Mouse (Mus musculus) MEL (cell line): ENCODE measurements around the gene Col23a1. TPM values are rescaled to one million over a fixed set of nuclear protein-coding genes. Genes with fewer than 3 reads are reported as not detected.

Source experiments
- DNase-seq: peaks from one replicate; pipeline ENCODE4 v3.0.0; 2011; ENCODE audit warnings: low read depth, low spot score
- H3K27ac ChIP-seq: 2 replicates; pipeline ENCODE4 v1.5.1; 2012; ENCODE audit warnings: low read depth, mild to moderate bottlenecking, control low read depth, low read length, moderate library complexity; ENCODE audit not compliant: control insufficient read depth
- H3K27me3 ChIP-seq, 2 experiments: fragments of 150-350 bp in 1 of 2; sonication (generic) in 1 of 2; 2 replicates each; pipeline ENCODE4 v1.6.1; 2012; ENCODE audit warnings: low read length in 2 of 2, mild to moderate bottlenecking in 2 of 2, improper control_type of control experiment in 1 of 2, moderate library complexity in 1 of 2; ENCODE audit not compliant: insufficient read depth in 2 of 2, control insufficient read depth in 1 of 2
- H3K36me3 ChIP-seq, 2 experiments: 2 replicates each; pipeline ENCODE4 v1.6.1; 2012 to 2014; ENCODE audit warnings: low read length in 2 of 2, improper control_type of control experiment in 1 of 2, inconsistent platforms in 1 of 2, mild to moderate bottlenecking in 1 of 2; ENCODE audit not compliant: insufficient read depth in 2 of 2, control insufficient read depth in 1 of 2
- H3K4me1 ChIP-seq, 2 experiments: fragments of 150-350 bp in 1 of 2; sonication (generic) in 1 of 2; 2 replicates each; pipeline ENCODE4 v1.6.1; 2012; ENCODE audit warnings: low read length in 2 of 2, improper control_type of control experiment in 1 of 2, mild to moderate bottlenecking in 1 of 2; ENCODE audit not compliant: insufficient read depth in 2 of 2, control insufficient read depth in 1 of 2
- H3K4me3 ChIP-seq, 2 experiments: fragments of 150-350 bp in 1 of 2; sonication (generic) in 1 of 2; 2 replicates each; pipeline ENCODE4 v1.5.1; 2012; ENCODE audit warnings: low read depth in 2 of 2, low read length in 2 of 2, mild to moderate bottlenecking in 2 of 2, moderate library complexity in 2 of 2, control low read depth in 1 of 2, improper control_type of control experiment in 1 of 2; ENCODE audit not compliant: control insufficient read depth in 1 of 2, insufficient read depth in 1 of 2
- H3K79me2 ChIP-seq: 2 replicates; pipeline ENCODE4 v1.6.1; 2012; ENCODE audit warnings: mild to moderate bottlenecking, low read length, moderate library complexity; ENCODE audit not compliant: control insufficient read depth, poor library complexity, insufficient read depth
- H3K9ac ChIP-seq: 2 replicates; pipeline ENCODE4 v1.6.1; 2012; ENCODE audit warnings: low read depth, mild to moderate bottlenecking, control low read depth, low read length, moderate library complexity; ENCODE audit not compliant: control insufficient read depth, poor library complexity, severe bottlenecking
- H3K9me3 ChIP-seq: fragments of 150-350 bp; sonication (generic); replicated peaks from 2 replicates; pipeline ENCODE4 v1.6.1; 2012; ENCODE audit warnings: mild to moderate bottlenecking, low read length, improper control_type of control experiment, moderate library complexity; ENCODE audit not compliant: insufficient read depth
- CTCF ChIP-seq, 3 experiments: IDR thresholded peaks in 2 of 3; conservative IDR thresholded peaks in 1 of 3; 2 replicates each; pipeline ENCODE4 v1.5.1; 2011 to 2012; ENCODE audit warnings: low read length in 3 of 3, low read depth in 2 of 3, mild to moderate bottlenecking in 2 of 3, improper control_type of control experiment in 1 of 3, inconsistent platforms in 1 of 3, mixed read lengths in 1 of 3, moderate library complexity in 1 of 3; ENCODE audit not compliant: control insufficient read depth in 1 of 3, insufficient read depth in 1 of 3, poor library complexity in 1 of 3, severe bottlenecking in 1 of 3
- E2F4 ChIP-seq: IDR thresholded peaks from 2 replicates; pipeline ENCODE4 v1.6.1; 2011; ENCODE audit warnings: low read depth, low read length, improper control_type of control experiment, borderline replicate concordance
- EP300 ChIP-seq, 2 experiments: IDR thresholded peaks; 2 replicates each; pipeline ENCODE4 v1.6.1; 2011; ENCODE audit warnings: improper control_type of control experiment in 2 of 2, low read length in 2 of 2, low read depth in 1 of 2, mild to moderate bottlenecking in 1 of 2
- GABPA ChIP-seq: IDR thresholded peaks from 2 replicates; pipeline ENCODE4 v1.6.1; 2012; ENCODE audit warnings: low read depth, mild to moderate bottlenecking, inconsistent platforms, low read length, improper control_type of control experiment, moderate library complexity
- GATA1 ChIP-seq: IDR thresholded peaks from 2 replicates; pipeline ENCODE4 v1.6.1; 2011; ENCODE audit warnings: low read depth, low read length, improper control_type of control experiment
- KAT2A ChIP-seq: conservative IDR thresholded peaks from 2 replicates; pipeline ENCODE4 v1.6.1; 2012; ENCODE audit warnings: low read depth, low read length, improper control_type of control experiment, inconsistent platforms
- MAX ChIP-seq: IDR thresholded peaks from 2 replicates; pipeline ENCODE4 v1.6.1; 2011; ENCODE audit warnings: low read length, improper control_type of control experiment
- MEF2A ChIP-seq: IDR thresholded peaks from 2 replicates; pipeline ENCODE4 v1.6.1; 2014; ENCODE audit warnings: low read depth, mild to moderate bottlenecking, inconsistent platforms, low read length, improper control_type of control experiment; ENCODE audit not compliant: poor library complexity, insufficient replicate concordance, severe bottlenecking; ENCODE audit errors: extremely low read depth
- MYB ChIP-seq: IDR thresholded peaks from 2 replicates; pipeline ENCODE4 v1.6.1; 2011; ENCODE audit warnings: mild to moderate bottlenecking, low read depth, low read length, improper control_type of control experiment
- MYC ChIP-seq: IDR thresholded peaks from 2 replicates; pipeline ENCODE4 v1.6.1; 2011; ENCODE audit warnings: low read depth, mild to moderate bottlenecking, low read length, improper control_type of control experiment, moderate library complexity
- RAD21 ChIP-seq: IDR thresholded peaks from 2 replicates; pipeline ENCODE4 v1.6.1; 2011; ENCODE audit warnings: mild to moderate bottlenecking, low read depth, low read length, improper control_type of control experiment
- SIN3A ChIP-seq: IDR thresholded peaks from 2 replicates; pipeline ENCODE4 v1.6.1; 2012; ENCODE audit warnings: low read length, improper control_type of control experiment, inconsistent platforms
- TBP ChIP-seq: IDR thresholded peaks from 2 replicates; pipeline ENCODE4 v1.8.0; 2011; ENCODE audit warnings: low read depth, low read length, improper control_type of control experiment
- UBTF ChIP-seq: IDR thresholded peaks from 2 replicates; pipeline ENCODE4 v1.6.1; 2012; ENCODE audit warnings: low read depth, mild to moderate bottlenecking, inconsistent platforms, low read length, improper control_type of control experiment, moderate library complexity, borderline replicate concordance; ENCODE audit not compliant: insufficient read depth
- ZC3H11A ChIP-seq: IDR thresholded peaks from 2 replicates; pipeline ENCODE4 v1.6.1; 2012; ENCODE audit warnings: low read depth, mild to moderate bottlenecking, inconsistent platforms, low read length, improper control_type of control experiment
- ZKSCAN1 ChIP-seq: IDR thresholded peaks from 2 replicates; pipeline ENCODE4 v1.6.1; 2012; ENCODE audit warnings: low read depth, mild to moderate bottlenecking, inconsistent platforms, low read length, improper control_type of control experiment, moderate library complexity
- polyA plus RNA-seq, 2 experiments: library from polyadenylated mRNA; stranded (reverse) in 1 of 2; unstranded in 1 of 2; fragments of >175 nt in 1 of 2; fragments of >200 nt in 1 of 2; gene quantifications; 2 replicates each; pipeline versions ENCODE4 v1.2.1 to v1.2.4; 2012; ENCODE audit warnings: low replicate concordance in 2 of 2, low read depth in 1 of 2; ENCODE audit not compliant: insufficient read length in 2 of 2, insufficient read depth in 1 of 2, missing spikeins in 1 of 2
- total RNA-seq: library from RNA; depleted of rRNA; stranded (reverse); fragments of 300-350 nt; gene quantifications from 2 replicates; pipeline ENCODE4 v1.2.3, GENCODE M21; 2012

Gene Col23a1
- total and polyA plus RNA-seq, 3 experiments: under 0.01 to 0.03 TPM; not detected in 1

DNA sequence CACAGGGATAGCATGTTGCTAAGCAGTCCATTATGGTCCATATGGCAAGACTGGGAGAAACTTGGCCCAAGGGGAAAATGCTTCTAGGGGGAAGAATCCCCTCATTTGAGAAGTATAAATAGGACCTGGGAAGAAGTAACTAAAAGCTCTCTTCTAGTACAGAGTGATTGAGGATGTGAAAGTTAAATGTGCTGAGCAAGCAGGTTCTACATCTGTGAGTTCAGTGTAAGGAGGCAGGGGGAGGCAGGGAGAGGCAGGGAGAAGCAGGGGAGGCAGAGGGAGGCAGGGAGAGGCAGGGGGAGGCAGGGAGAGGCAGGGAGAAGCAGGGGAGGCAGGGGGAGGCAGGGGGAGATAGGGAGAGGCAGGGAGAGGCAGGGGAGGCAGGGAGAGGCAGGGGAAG, 59.9 kb downstream of the Col23a1 start:
- Histone ChIP-seq H3K4me3 (no peak overlapping the region), H3K4me1 (no peaks in the 10 kb centered on the region), H3K27ac (no peak overlapping the region), H3K79me2 (no peaks in the 10 kb centered on the region), H3K36me3 (no peaks in the 10 kb centered on the region), H3K9ac (no peak overlapping the region), H3K27me3 (no peaks in the 10 kb centered on the region), H3K9me3 (no peaks in the 10 kb centered on the region)
- TF ChIP-seq MAX (no peak), ZC3H11A (no peak), MYC (no peak), EP300 (IDR thresholded peaks at IDR 0.05; ENCODE audit: low read depth in 1 of 2, low read length in 2 of 2) (no peak), TBP (no peak), MYB (no peak), CTCF (IDR thresholded peaks at IDR 0.05 in 2 of 3, conservative IDR thresholded peaks at IDR 0.05 in 1 of 3; ENCODE audit: control insufficient read depth in 1 of 3, insufficient read depth in 1 of 3, low read depth in 2 of 3, low read length in 3 of 3, poor library complexity in 1 of 3, severe bottlenecking in 1 of 3) (no peak), E2F4 (no peak), KAT2A (no peak), GATA1 (no peak)
- DNase-seq: no peak

DNA sequence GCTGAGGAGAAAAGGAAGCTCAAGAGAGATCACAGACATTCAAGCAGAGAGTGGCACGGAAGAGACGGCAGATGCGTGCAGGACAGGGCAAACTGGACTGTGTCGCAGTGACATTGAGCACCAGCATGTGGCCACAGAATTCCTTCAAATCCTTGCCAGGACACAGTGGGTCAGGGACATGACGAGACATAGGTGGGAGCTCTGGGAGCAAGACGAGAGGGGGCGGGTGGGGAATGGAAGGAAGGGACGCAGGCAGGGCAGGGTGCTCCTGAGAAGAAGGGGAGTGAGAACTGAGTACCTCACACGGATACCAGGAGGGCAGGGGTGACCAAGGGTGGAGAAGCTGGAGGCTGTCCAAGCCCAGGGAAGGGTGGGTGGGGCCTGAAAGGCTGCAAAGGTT, 61.4 kb downstream of the Col23a1 start:
- Histone ChIP-seq H3K9me3 (no peaks in the 10 kb centered on the region), H3K27ac (no peak overlapping the region), H3K9ac (no peak overlapping the region), H3K4me1 (no peaks in the 10 kb centered on the region), H3K79me2 (no peaks in the 10 kb centered on the region), H3K4me3 (no peak overlapping the region), H3K27me3 (no peaks in the 10 kb centered on the region), H3K36me3 (no peaks in the 10 kb centered on the region)
- no peak for TF ChIP-seq ZKSCAN1
- no peak for TF ChIP-seq MYB
- TF ChIP-seq TBP: no peak
- TF ChIP-seq SIN3A: no peak
- DNase-seq: no peak

DNA sequence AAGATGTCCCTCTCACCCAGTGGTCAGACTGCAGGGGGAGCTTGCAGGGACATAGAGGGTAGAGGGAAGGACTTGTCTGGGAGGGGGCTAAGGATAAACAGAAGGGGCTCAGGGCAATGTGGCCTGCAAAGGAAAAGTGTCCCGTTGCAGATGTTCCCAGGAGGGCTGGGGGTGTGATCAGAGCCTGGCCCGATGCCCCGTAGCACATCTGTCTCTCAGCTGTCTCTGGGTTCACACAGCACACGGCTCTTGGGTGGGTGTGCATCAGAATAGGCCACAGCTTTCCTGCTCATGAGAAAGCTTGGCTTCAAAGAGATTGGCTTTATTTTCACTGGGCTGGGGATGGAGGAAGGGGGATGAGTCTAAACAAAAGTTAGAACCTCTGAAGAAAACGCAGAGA, 62.1 kb downstream of the Col23a1 start:
- no peak overlapping the region for H3K4me3 ChIP-seq
- TF ChIP-seq RAD21: no peak
- no peak for TF ChIP-seq E2F4
- TF ChIP-seq GABPA: no peak
- no peak for TF ChIP-seq GATA1
- no peak for TF ChIP-seq EP300 (IDR thresholded peaks at IDR 0.05; ENCODE audit: low read depth in 1 of 2, low read length in 2 of 2)
- TF ChIP-seq MEF2A: no peak
- no peak for TF ChIP-seq UBTF
- H3K36me3 ChIP-seq: no peaks in the 10 kb centered on the region
- H3K9ac ChIP-seq: no peak overlapping the region
- H3K79me2 ChIP-seq: no peaks in the 10 kb centered on the region
- DNase-seq: no peak
- no peaks in the 10 kb centered on the region for H3K9me3 ChIP-seq
- no peaks in the 10 kb centered on the region for H3K4me1 ChIP-seq
- H3K27me3 ChIP-seq: no peaks in the 10 kb centered on the region
- H3K27ac ChIP-seq: no peak overlapping the region
